Mouse (Mus musculus) thymus, adult 2 months (tissue): ENCODE data around the gene Trim63. TPM values are rescaled to one million over a fixed set of nuclear protein-coding genes. Genes with fewer than 3 reads are reported as not detected.
A peak's percentile ranks its signal among the peaks of the same experiment; 100 is the strongest.
"Not testable (repeated sequence)": the region's sequence is repeated elsewhere in the genome, so short reads cannot be mapped to it uniquely, and the experiment has no call there.

Source experiments
- DNase-seq: peaks from one replicate; pipeline ENCODE4 v3.0.0; 2021
- H3K27ac ChIP-seq: fragments of 200-500 bp; 2 replicates; pipeline ENCODE4 v1.5.1; 2012; ENCODE audit warnings: low read length, control low read depth; ENCODE audit not compliant: control insufficient read depth, insufficient read depth
- H3K27me3 ChIP-seq: fragments of 200-500 bp; 2 replicates; pipeline ENCODE4 v1.6.1; 2012; ENCODE audit warnings: mild to moderate bottlenecking, low read length, moderate library complexity, mixed read lengths; ENCODE audit not compliant: control insufficient read depth, insufficient read depth
- H3K36me3 ChIP-seq: fragments of 200-500 bp; 2 replicates; pipeline ENCODE4 v1.6.1; 2012; ENCODE audit warnings: mild to moderate bottlenecking, low read length, moderate library complexity; ENCODE audit not compliant: control insufficient read depth, insufficient read depth
- H3K4me1 ChIP-seq: fragments of 200-500 bp; replicated peaks from 2 replicates; pipeline ENCODE4 v1.6.1; 2012; ENCODE audit warnings: low read length; ENCODE audit not compliant: control insufficient read depth, insufficient read depth
- H3K4me3 ChIP-seq: fragments of 200-500 bp; 2 replicates; pipeline ENCODE4 v1.5.1; 2012; ENCODE audit warnings: mild to moderate bottlenecking, low read length, control low read depth, moderate library complexity; ENCODE audit not compliant: control insufficient read depth, insufficient read depth
- CTCF ChIP-seq: fragments of 200-500 bp; IDR thresholded peaks from 2 replicates; pipeline ENCODE4 v1.5.1; 2012; ENCODE audit warnings: mild to moderate bottlenecking, control low read depth, low read length, moderate library complexity, borderline replicate concordance; ENCODE audit not compliant: control insufficient read depth, poor library complexity, insufficient read depth; ENCODE audit errors: extremely low read depth
- POLR2A ChIP-seq: fragments of 200-500 bp; IDR thresholded peaks from 2 replicates; pipeline ENCODE4 v1.6.1; 2012; ENCODE audit warnings: mild to moderate bottlenecking, low read length, control low read depth, moderate library complexity; ENCODE audit not compliant: control insufficient read depth, poor library complexity, insufficient read depth; ENCODE audit errors: extremely low read depth
- WGBS: fragments of 180-500 bp; shearing (Covaris S2); methylation state at CpG from one replicate; pipeline ENCODE4 v1.1.7; 2018; 5-methylcytosine and 5-hydroxymethylcytosine counted together
- polyA plus RNA-seq: library from polyadenylated mRNA; depleted of rRNA; stranded (reverse); fragments of >200 nt; gene quantifications from 2 replicates; pipeline ENCODE4 v1.2.3, GENCODE M21; 2012

The Trim63 gene
- polyA plus RNA-seq, 1 experiment = 5.9 TPM

- Histone ChIP-seq H3K27me3 (no peaks in the 10 kb centered on the region), H3K4me3 (no peak overlapping the region), H3K27ac (no peak overlapping the region), H3K36me3 (no peaks in the 10 kb centered on the region), H3K4me1 (no peaks in the 10 kb centered on the region)
- 86% methylated on average over 8 of the region's 8 CpGs for WGBS
- TF ChIP-seq CTCF (no peak), POLR2A (no peak)
- no peak for DNase-seq
These were observed 13.9 kb downstream of the Trim63 start for GRCm38 (mm10) chr4:134328832-134329231.

- Histone ChIP-seq H3K27ac (no peak overlapping the region), H3K27me3 (no peaks in the 10 kb centered on the region), H3K4me3 (no peak overlapping the region), H3K36me3 (no peaks in the 10 kb centered on the region), H3K4me1 (no peaks in the 10 kb centered on the region)
- no peak for DNase-seq
- no peak for TF ChIP-seq POLR2A
- TF ChIP-seq CTCF = no peak
- 85% methylated on average over 5 of the region's 5 CpGs for WGBS
These were observed 15.4 kb downstream of the Trim63 start for GRCm38 (mm10) chr4:134330281-134330680.

DNA sequence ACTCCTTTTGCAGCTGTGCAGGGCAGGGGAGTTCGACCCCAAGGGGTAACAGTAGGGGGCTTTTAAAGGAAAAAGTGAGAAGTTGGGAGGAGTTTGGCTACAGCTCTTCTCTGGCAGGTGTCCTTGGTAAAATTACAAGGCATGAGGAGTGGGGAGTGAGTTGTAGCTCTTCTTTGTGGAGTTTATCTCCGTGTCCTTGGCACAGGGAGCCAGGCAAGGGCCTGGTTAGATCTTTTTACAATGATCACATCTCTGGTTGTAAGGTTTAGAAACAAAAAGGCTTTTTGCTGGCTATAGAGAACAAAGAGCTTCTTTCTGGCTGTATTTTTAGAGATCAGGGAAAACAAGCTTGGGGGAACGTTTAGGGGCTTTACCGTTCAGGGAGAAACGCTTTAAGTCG is 26.3 kb downstream of the Trim63 start:
- peaks cover 12% of the 10 kb centered on the region for H3K27me3 ChIP-seq
- not testable (repeated sequence) for H3K27ac ChIP-seq, H3K4me1 ChIP-seq, H3K4me3 ChIP-seq, DNase-seq, H3K36me3 ChIP-seq
- 84% methylated on average over 6 of the region's 6 CpGs for WGBS

GRCm38 (mm10) chr4:134342213-134342779 is 27.4 kb downstream of the Trim63 start:
- H3K4me1 ChIP-seq = peaks cover 7% of the 10 kb centered on the region
- no peak overlapping the region for H3K27ac ChIP-seq
- no peak for DNase-seq
- TF ChIP-seq CTCF (no peak), POLR2A (no peak)
- no peaks in the 10 kb centered on the region for H3K36me3 ChIP-seq
- H3K4me3 ChIP-seq = no peak overlapping the region
- 11% methylated on average over 11 of the region's 11 CpGs for WGBS
- H3K27me3 ChIP-seq = peaks cover 12% of the 10 kb centered on the region

GRCm38 (mm10) chr4:134343071-134344031 is 28.4 kb downstream of the Trim63 start, which contains the start of gene Slc30a2:
Gene Slc30a2, plus strand, starts transcription at chr4:134343181.
- no peak for DNase-seq
- WGBS = 8% methylated on average over 61 of the region's 61 CpGs
- H3K27me3 ChIP-seq = peaks cover 12% of the 10 kb centered on the region

GRCm38 (mm10) chr4:134344620-134345019 is 29.7 kb downstream of the Trim63 start:
- Histone ChIP-seq H3K4me1 (peaks cover 7% of the 10 kb centered on the region), H3K27ac (no peak overlapping the region), H3K27me3 (peaks cover 12% of the 10 kb centered on the region), H3K4me3 (no peak overlapping the region), H3K36me3 (no peaks in the 10 kb centered on the region)
- 48% methylated on average over 3 of the region's 3 CpGs for WGBS
- TF ChIP-seq CTCF = no peak
- TF ChIP-seq POLR2A = no peak
- no peak for DNase-seq

More at GRCm38 (mm10) chr4:134343071-134344031, 28.4 kb downstream of the Trim63 start, which contains the start of gene Slc30a2:
- no peak within 1 kb of the TSS for H3K27ac ChIP-seq
- peaks cover 7% of the 10 kb centered on the region for H3K4me1 ChIP-seq
- TF ChIP-seq POLR2A (no peak), CTCF (no peak)
- peak within 1 kb of the TSS; percentile 8; the same call in 1 of the 2 replicates for H3K4me3 ChIP-seq
- H3K36me3 ChIP-seq = no peaks in the 10 kb centered on the region
